Mouse (Mus musculus) embryo, embryonic 11.5 days (tissue): ENCODE measurements at regions not wholly inside any gene's neighbourhood (a gene's known extent, or its start where the extent isn't known, plus 50 kb on each side); places are given as distances from the start of the nearest gene placed in this dataset.
A peak's percentile ranks its signal among the peaks of the same experiment; 100 is the strongest.

Experiments used
- DNase-seq: peaks from one replicate; pipeline ENCODE4 v3.0.0-alpha.2; 2012; ENCODE audit warnings: low read depth, low spot score

DNA sequence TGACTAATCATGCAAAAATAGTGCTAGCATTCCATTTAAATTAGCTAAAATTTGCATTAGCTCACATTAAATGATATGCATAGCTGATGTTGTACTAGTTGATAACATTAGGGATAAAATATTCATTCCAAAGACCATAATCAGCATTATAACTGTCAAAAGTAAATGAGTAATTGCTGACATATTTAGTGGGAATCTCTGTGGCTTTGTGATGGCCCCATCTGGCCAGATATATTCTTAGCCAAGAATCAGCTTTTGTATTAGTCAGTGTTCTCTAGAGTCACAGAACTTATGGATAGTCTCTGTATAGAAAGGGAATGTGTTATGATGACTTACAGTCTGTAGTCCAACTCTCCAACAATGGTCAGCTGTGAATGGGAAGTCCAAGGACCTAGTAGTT, 171.2 kb downstream of the Gria2 start:
- no peak for DNase-seq

- no peak for DNase-seq
Measured at GRCm38 (mm10) chr3:80610414-80610813, 192.2 kb downstream of the Gria2 start.

DNA sequence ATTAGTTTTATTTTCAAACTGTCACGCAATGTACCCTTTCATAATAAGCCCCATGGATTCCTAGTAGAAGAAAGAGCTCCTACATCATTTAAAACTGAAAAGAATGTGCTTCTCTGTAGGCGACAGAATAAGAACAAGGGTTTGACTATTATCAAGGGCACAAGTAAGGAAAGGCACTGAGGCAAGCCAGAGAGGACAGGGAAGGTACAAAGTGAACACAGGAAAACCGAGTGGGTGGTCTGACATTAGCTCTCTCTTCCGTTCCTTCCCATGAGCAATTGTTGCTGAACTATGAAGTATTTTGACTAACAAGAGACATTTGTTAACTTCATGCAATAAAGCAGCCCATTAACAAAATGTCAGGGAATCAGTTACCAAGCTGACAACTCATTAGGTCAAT, 194.2 kb downstream of the Gria2 start:
- DNase-seq: peak; percentile 5

DNA sequence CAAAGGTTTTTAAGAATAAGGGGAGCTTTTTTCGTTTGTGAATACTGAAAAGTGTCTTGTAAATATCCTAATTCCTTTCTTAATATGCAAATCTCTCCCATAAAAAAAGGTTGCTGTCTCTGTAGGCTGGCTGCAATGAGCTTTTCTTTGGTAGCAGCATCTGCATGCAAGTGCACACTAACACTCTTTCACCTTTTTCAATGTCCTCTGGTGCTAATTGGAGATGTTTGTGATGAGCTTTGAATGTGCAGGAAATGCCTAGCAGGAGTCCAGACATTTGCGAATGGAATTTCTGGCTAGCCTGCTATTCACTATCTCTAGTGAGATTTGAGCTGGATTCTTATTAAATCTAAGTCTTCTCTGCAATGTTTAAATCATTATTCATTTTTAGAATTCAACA, 194.8 kb downstream of the Gria2 start:
- DNase-seq: no peak

DNA sequence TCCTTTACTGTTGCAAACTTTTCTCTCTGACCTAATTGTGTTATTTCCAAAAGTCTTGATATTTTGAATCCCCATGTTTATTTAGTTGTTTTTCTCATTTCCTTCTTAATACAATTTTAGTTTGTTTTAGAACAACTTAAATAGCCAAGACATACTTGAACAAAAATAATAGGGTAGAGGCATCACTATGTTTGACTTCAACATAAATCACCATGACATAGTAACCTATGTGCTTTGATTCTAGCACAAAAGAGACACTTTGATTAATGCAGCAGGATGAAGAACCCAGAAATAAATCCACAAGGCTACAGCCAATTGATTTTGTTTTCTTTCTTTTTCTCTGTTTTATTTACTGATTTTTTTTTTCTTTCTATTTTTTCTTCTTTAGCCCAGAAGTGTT, 205.1 kb downstream of the Gria2 start:
- no peak for DNase-seq

- no peak for DNase-seq
Measured at GRCm38 (mm10) chr3:80567514-80567913, 235.1 kb downstream of the Gria2 start.

- no peak for DNase-seq
Measured at GRCm38 (mm10) chr3:80566236-80566635, 236.4 kb downstream of the Gria2 start.

DNA sequence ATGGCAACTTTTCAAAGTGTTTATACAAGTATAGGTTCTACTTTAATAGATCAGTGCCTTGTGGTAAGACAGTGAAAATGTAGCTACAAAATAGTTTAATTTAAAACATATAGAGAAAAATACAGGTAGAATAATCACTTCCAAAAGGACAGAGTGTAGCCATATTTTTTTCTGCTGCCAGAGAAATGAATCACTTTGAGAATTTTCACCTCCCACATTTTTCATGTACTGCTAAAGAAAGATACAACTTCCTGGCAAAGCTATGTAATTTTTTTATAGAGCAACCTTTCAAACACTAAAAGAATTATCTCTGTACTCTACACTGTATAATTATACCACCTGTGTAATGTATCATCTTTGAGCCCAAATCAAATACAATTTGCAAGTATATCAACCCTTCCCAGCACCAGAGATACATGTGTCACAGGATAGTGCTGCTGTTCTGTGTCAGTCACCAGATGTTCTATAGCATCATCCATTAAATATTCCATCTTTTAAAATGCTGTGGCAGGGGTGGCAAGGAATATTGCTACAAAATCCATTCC, 256.4 kb downstream of the Gria2 start:
- no peak for DNase-seq

GRCm38 (mm10) chr3:80543783-80544182, 258.9 kb downstream of the Gria2 start:
- DNase-seq: no peak

- DNase-seq: no peak
Measured at GRCm38 (mm10) chr3:80541382-80541781, 261.3 kb downstream of the Gria2 start.

DNA sequence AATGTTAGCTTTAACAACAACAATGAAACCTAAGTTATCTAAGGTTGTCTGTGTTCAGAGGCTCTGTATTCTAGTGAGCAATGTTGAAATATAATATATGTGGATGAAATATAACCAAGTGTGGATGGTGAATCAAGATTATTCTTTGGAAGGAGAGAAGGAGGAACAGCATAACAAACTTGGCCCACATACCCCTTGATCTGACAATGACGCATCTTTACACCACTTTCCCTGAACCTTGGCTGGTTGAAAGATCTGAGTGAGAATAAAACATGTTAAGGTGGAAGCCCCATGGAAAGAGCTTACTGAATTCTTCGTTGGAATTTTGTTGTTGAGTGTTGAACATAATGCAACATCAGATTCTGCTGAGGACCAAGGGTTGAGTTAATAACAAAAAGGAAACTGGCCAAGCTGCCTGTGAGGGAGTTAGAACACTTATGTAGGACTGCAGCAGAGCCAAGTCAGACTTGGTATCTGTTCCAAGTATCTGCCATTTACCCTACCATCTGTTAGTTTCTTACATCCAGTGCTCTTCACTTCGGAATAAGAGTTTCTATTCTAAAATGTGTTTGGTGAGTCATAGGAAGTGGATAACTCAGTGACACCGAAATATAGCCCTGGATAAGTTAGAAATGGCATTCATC, 268.8 kb downstream of the Gria2 start:
- DNase-seq: no peak

GRCm38 (mm10) chr3:80514026-80514425, 288.6 kb downstream of the Gria2 start:
- no peak for DNase-seq

DNA sequence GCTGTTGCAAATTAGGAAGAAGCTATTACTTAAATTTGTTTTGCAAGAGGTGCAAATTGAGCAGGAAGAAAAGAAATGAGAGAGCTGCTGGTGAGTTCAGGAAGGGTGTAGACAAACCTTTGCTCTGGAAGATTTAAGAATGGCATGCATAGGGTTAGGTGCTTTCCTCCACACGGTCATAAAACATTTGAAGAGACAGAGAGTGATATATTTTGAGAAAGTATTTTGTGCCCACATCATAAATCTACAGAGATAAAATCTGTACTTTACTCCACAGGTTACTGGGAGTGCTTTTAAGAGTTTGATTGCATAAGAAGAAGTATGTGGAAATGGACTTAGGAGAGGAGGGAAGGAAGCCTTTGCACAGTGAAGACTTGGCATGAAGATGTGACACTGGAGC, 293.4 kb downstream of the Gria2 start:
- no peak for DNase-seq

DNA sequence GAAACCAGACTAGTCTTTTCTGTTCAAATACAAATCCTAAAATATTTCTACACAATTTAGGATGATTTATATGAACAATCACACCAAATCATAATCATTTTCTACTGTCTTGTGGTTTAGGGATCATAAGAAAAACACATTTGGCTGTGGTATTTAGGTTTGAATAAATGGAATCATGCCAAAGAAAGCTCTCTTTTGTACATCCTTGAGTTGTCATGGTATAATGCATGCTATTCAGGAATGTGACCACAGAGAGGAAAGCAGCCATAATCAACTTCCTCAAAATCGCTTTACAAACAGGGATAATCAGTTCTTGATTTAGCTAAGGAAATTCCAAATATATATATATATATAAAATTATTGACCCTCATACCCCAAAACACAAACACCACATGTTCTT, 295.9 kb downstream of the Gria2 start:
- DNase-seq: no peak

DNA sequence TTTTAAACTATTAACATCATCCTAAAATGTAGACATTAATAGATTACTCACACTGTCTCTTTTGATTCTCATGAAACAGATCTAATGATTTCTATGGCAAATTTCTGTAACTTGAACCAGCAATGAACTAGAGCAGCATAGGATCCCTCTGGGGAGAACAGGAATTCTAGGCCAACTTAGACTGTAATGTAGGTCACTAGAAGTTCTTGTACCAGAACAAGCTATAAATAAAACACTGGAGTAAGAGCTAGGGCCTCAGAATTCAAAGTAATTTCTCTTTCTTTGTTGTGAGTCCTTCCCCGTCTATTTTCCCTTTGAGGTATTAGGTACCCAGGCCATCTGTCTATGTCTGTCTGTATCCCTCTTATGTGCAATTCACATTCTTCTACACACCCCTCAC, 301.5 kb downstream of the Gria2 start:
- no peak for DNase-seq

DNA sequence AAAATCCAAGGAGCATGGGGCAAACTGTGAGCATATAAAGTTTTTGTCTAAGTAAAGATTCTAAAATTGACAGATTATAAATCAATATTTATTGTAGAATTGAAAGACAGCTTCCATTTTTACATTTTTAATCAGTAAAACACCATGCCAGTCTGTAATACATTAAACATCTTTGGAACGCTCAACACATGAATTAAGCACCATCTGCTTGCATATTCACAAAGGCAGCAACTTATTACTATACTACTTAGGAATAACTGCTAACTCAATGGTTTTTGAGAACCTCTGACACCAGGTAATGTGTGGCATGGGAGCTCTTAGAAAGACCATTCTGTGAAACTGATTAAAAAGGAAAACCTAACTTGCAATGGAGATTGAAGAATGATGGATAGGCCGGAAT, 306.1 kb downstream of the Gria2 start:
- DNase-seq: no peak

DNA sequence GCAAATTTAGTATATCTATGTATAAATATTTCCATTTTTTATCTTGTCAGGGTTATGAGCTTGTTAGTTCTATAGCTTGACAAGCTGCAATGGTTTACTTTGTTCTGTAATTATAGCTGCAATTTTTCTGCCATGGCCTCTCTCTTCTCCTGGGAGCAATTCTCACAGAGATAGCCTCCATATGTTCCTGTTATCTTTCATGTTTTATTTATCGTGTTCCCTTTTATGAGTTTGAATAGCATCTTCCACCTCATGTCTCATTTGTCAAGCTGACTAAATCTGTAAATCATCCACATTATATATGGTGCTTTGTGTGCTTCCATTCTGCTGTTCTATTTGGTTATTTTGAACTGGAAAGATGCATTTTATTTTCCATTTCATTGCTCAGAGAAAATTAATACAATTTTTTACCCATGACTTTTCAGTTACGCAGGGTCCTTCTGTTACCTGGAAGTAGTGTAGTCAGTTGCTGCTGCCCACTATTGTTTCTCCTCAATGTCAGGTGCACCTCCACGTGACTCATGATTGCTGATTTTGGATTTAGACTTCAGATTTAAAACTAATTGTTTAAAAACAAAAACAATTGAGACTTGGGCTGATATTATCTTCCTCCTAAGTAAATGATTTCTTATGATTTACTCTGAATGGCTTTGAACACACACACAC, 318.3 kb downstream of the Gria2 start:
- DNase-seq: no peak

DNA sequence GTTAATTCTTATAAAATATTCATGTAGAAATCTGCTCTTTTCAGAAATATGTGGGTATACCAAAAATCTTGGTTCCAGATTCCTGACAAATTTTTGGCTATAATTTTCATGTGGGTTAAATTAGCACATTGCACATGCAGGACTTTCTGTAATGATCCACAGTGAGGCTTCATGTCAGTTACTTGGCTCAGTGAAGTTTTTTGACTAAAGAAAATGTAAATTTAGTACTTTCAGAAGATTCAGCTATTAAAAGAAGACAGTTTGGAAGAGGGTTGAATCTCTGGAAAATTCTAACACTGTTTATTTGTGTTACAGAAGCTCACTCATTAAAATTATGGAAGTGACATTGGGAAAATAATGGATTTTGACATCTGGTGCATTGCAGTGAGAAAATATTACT, 324.0 kb downstream of the Gria2 start:
- DNase-seq: no peak

DNA sequence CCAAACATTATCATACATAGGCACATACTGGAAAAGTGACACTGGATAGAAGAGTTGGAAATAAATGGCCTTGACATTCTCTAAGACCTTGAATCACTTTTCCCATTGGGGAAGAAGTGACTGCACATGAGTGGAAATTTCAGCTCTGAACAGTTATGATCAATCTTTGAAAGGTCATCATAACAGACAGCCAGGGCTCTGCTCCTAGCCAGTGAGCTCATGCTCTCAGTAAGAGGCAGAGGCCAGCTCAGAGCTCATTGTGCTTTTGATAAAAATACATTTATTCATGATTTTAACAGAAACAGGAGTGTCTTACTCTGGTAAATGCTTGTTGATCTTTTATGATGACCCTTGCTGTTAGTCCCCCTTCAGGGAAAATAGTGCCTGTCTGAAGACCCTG, 328.9 kb downstream of the Gria2 start:
- no peak for DNase-seq
